Mouse (Mus musculus): ENCODE results near the gene Zfp275.

GRCm38 (mm10) chrX:73312522-73312921, 29.9 kb upstream of the Zfp275 start:
- TF ChIP-seq CHD2 (IDR thresholded peaks at IDR 0.05; ENCODE audit: low read depth, low read length) (no peak), ZC3H11A (IDR thresholded peaks at IDR 0.05; ENCODE audit: borderline replicate concordance, low read depth, low read length) (no peak)

Data from ES-E14 (cell line).